Comparison of ENCODE assay signal across 14 mouse cellular contexts in the genomic region with DNA sequence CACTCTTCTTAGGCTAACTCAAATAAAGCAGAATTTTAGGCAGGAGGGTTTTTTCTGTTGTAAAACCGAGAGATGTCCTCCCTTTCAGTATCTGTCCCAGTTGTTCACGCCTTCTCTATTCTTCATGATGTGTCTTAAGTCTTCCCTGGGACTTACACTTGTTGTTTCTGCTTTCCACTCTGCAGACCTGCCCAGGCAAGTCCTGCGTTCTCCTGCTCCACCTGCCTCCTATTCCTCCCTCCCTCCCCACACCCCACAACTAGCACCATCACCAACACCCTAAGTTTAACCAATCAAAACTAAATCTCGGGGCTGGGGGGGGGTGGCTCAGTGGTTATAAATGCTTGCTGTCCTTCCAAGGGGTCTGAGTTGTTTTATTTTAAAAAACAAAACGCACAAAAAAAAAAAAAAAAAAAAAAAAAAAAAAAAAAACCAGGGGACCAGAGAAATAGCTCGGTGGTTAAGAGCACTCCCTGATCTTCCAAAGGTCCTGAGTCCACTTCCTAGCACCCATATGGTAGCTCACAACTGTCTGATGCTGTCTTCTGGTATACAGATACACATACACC.
"Had no signal": no experiment of that assay in that cellular context is flagged by ENCODE, and none has a peak within 500 bp of the region (broad histone marks: within the 10 kb centered on the region; RNA-seq: fewer than 3 reads in every experiment).

No protein-coding gene starts in this region.

- H3K27ac ChIP-seq: left cerebral cortex, adult 2 months; liver, embryonic 13.5 days; lung, embryonic 15.5 days; macrophage; midbrain, embryonic 15.5 days; neural tube, embryonic 12.5 days had no signal

- DNase-seq: kidney, adult 2 months; kidney, postnatal 25 days; liver; liver, embryonic 13.5 days; liver, postnatal 0 days; lung, postnatal 14 days; thymus, postnatal 36 days had no signal

- H3K27me3 ChIP-seq: liver, embryonic 13.5 days; lung, embryonic 15.5 days; megakaryocyte, embryonic 14.5 days; midbrain, embryonic 15.5 days; neural tube, embryonic 12.5 days had no signal

- H3K9me3 ChIP-seq: liver, embryonic 13.5 days; lung, embryonic 15.5 days; midbrain, embryonic 15.5 days had no signal

- H3K36me3 ChIP-seq: lung, embryonic 15.5 days; midbrain, embryonic 15.5 days had no signal

- ATAC-seq: liver, postnatal 0 days; midbrain, embryonic 15.5 days had no signal

- H3K4me3 ChIP-seq: left cerebral cortex, adult 2 months; liver, embryonic 13.5 days; lung, embryonic 15.5 days; megakaryocyte, embryonic 14.5 days; midbrain, embryonic 15.5 days; neural tube, embryonic 12.5 days had no signal

- H3K4me2 ChIP-seq: liver, embryonic 13.5 days; lung, embryonic 15.5 days; midbrain, embryonic 11.5 days; midbrain, embryonic 15.5 days; neural tube, embryonic 12.5 days had no signal

- H3K9ac ChIP-seq: liver, embryonic 13.5 days; liver, postnatal 0 days; lung, embryonic 15.5 days; midbrain, embryonic 15.5 days; neural tube, embryonic 12.5 days had no signal
